Mouse (Mus musculus) ZHBTc4 (cell line): ENCODE data around the gene Tcea3.

Source experiments
- DNase-seq: peaks from one replicate; pipeline ENCODE4 v3.0.0-alpha.2; 2011; ENCODE audit warnings: low read depth, low spot score

Tcea3 gene

GRCm38 (mm10) chr4:136317667-136318066, 70.1 kb downstream of the Tcea3 start:
- DNase-seq: peak; percentile 94

GRCm38 (mm10) chr4:136320016-136320415, 72.5 kb downstream of the Tcea3 start:
- DNase-seq: no peak

- no peak for DNase-seq
Measured at GRCm38 (mm10) chr4:136324226-136324625, 76.7 kb downstream of the Tcea3 start.
